Mouse (Mus musculus) 3T3-L1 (cell line): Measurements from ENCODE around the gene Mme.

Source experiments
- DNase-seq: peaks from one replicate; pipeline ENCODE4 v3.0.0-alpha.2; 2015; ENCODE audit warnings: low read depth, low spot score

Gene Mme

GRCm38 (mm10) chr3:63241099-63241587 lies at the start of gene Mme:
Mme (plus strand) TSS chr3:63241537.
- DNase-seq = no peak

GRCm38 (mm10) chr3:63196565-63196964 lies 44.8 kb upstream of the Mme start:
- DNase-seq = no peak

GRCm38 (mm10) chr3:63198026-63198425 lies 43.3 kb upstream of the Mme start:
- no peak for DNase-seq

- no peak for DNase-seq
Measured at GRCm38 (mm10) chr3:63221867-63222591, 19.3 kb upstream of the Mme start.

GRCm38 (mm10) chr3:63223676-63224075 lies 17.7 kb upstream of the Mme start:
- DNase-seq = no peak

- no peak for DNase-seq
Measured at GRCm38 (mm10) chr3:63235957-63236356, 5.4 kb upstream of the Mme start.

- DNase-seq = no peak
Measured at GRCm38 (mm10) chr3:63243721-63244120, 2.4 kb downstream of the Mme start.

- DNase-seq = no peak
Measured at GRCm38 (mm10) chr3:63272091-63272490, 30.8 kb downstream of the Mme start.

- no peak for DNase-seq
Measured at GRCm38 (mm10) chr3:63294316-63294715, 53.0 kb downstream of the Mme start.

GRCm38 (mm10) chr3:63294791-63295190 lies 53.5 kb downstream of the Mme start:
- no peak for DNase-seq

- no peak for DNase-seq
Measured at GRCm38 (mm10) chr3:63295237-63295636, 53.9 kb downstream of the Mme start.

- DNase-seq = no peak
Measured at GRCm38 (mm10) chr3:63295657-63296231, 54.4 kb downstream of the Mme start.

- no peak for DNase-seq
Measured at GRCm38 (mm10) chr3:63296411-63296810, 55.1 kb downstream of the Mme start.

GRCm38 (mm10) chr3:63297787-63298186 lies 56.5 kb downstream of the Mme start:
- DNase-seq = peak; percentile 83

- DNase-seq = peak; percentile 46
Measured at GRCm38 (mm10) chr3:63315211-63315760, 73.9 kb downstream of the Mme start.

GRCm38 (mm10) chr3:63317496-63317895 lies 76.2 kb downstream of the Mme start:
- no peak for DNase-seq

- peak; percentile 82 for DNase-seq
Measured at GRCm38 (mm10) chr3:63325615-63326014, 84.3 kb downstream of the Mme start.

GRCm38 (mm10) chr3:63340110-63340509 lies 98.8 kb downstream of the Mme start:
- no peak for DNase-seq

- no peak for DNase-seq
Measured at GRCm38 (mm10) chr3:63340546-63340945, 99.2 kb downstream of the Mme start.

GRCm38 (mm10) chr3:63341481-63341880 lies 100.1 kb downstream of the Mme start:
- DNase-seq = no peak

- DNase-seq = no peak
Measured at GRCm38 (mm10) chr3:63344998-63345397, 103.7 kb downstream of the Mme start.

- DNase-seq = no peak
Measured at GRCm38 (mm10) chr3:63348893-63349426, 107.6 kb downstream of the Mme start.

GRCm38 (mm10) chr3:63350242-63350641 lies 108.9 kb downstream of the Mme start:
- no peak for DNase-seq
